Mouse (Mus musculus): ENCODE results near the gene Baiap2l1.
A peak's percentile ranks its signal among the peaks of the same experiment; 100 is the strongest.

Gene Baiap2l1

GRCm38 (mm10) chr5:144223899-144224816 is 133.8 kb downstream of the Baiap2l1 start:
- no peak for DNase-seq (ENCODE audit: low spot score)

- peak; percentile 71 for DNase-seq (ENCODE audit: low spot score)
Observed at GRCm38 (mm10) chr5:144223503-144223862, 134.4 kb downstream of the Baiap2l1 start, which contains the start of gene Tecpr1. Gene Tecpr1, minus strand, starts transcription at chr5:144223615.

- no peak for DNase-seq (ENCODE audit: low spot score)
Observed at GRCm38 (mm10) chr5:144222811-144223502, 135.0 kb downstream of the Baiap2l1 start.

GRCm38 (mm10) chr5:144221305-144221704 is 136.6 kb downstream of the Baiap2l1 start:
- DNase-seq (ENCODE audit: low spot score) = no peak

GRCm38 (mm10) chr5:144219936-144220335 is 138.0 kb downstream of the Baiap2l1 start:
- no peak for DNase-seq (ENCODE audit: low spot score)

- DNase-seq (ENCODE audit: low spot score) = no peak
Observed at GRCm38 (mm10) chr5:144219306-144219705, 138.6 kb downstream of the Baiap2l1 start.

- no peak for DNase-seq (ENCODE audit: low spot score)
Observed at GRCm38 (mm10) chr5:144218061-144218460, 139.9 kb downstream of the Baiap2l1 start.

GRCm38 (mm10) chr5:144215992-144216391 is 141.9 kb downstream of the Baiap2l1 start:
- DNase-seq (ENCODE audit: low spot score) = no peak

Measured in urinary bladder, postnatal 10 days (tissue).